In the genomic region with DNA sequence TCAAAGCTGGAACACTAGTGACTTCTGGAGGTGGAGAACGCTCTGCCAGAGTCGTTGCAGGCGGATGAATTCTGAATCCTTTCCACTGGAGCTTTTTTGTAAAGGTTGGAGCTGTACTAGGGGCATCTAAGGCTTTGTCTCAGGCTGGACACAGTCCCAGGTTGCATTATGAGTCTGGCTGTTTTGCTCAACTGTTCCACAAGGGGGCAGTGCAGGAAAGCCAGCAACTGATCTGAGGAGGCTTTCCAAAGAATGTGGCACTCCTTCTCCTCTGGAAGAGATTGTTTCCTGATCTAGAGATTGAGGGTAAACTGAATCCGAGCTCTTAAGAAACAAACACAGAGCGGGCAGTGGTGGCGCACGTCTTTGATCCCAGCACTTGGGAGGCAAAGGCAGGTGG, we compare ENCODE assay signal across 8 mouse cellular contexts.
DNase-seq lines count a peak whose midpoint lies in the region; ATAC-seq lines count a peak whose summit lies in the region.

No protein-coding gene starts in this region.

- DNase-seq in heart, adult 18-20 months: peak; percentile 63 to 86
- DNase-seq in heart, postnatal 25 days (ENCODE audit: low spot score): no peak
- peak; percentile 76 for DNase-seq in gastrocnemius, postnatal 10 days
- peak; percentile 49 for DNase-seq in kidney, adult 11 months
- DNase-seq in left cerebral cortex, postnatal 36 days (ENCODE audit: low spot score in 2 of 2): peak; percentile 77 to 82
- DNase-seq in midbrain, embryonic 14.5 days: peak; percentile 91

- no peak overlapping the region for H3K4me2 ChIP-seq in midbrain, embryonic 14.5 days (ENCODE audit: low read length)
- no peak overlapping the region for H3K4me2 ChIP-seq in stomach, embryonic 14.5 days (replicated peaks; ENCODE audit: low read depth, low read length)

- intact Hi-C loops in heart, postnatal 25 days (cut with DNase I): loop anchor here (1.0 to 5.0 kb wide), 3 partner anchors 131 to 300 kb away; no protein-coding TSS in a partner anchor
- intact Hi-C loops in left cerebral cortex, postnatal 36 days (cut with DNase I): loop anchor here (2.0 to 5.0 kb wide), 4 partner anchors 45 to 300 kb away; no protein-coding TSS in a partner anchor

- WGBS in midbrain, embryonic 14.5 days: 9% methylated on average over 7 of the region's 7 CpGs
- 5% methylated on average over 7 of the region's 7 CpGs for WGBS in stomach, embryonic 14.5 days

- no peak overlapping the region for H3K9ac ChIP-seq in midbrain, embryonic 14.5 days (replicated peaks; ENCODE audit: low read length)
- no peak overlapping the region for H3K9ac ChIP-seq in stomach, embryonic 14.5 days (replicated peaks; ENCODE audit: low read depth, low read length)

- H3K4me3 ChIP-seq in midbrain, embryonic 14.5 days (replicated peaks; ENCODE audit: low read depth, low read length): no peak overlapping the region
- no peak overlapping the region for H3K4me3 ChIP-seq in stomach, embryonic 14.5 days (ENCODE audit: low read depth, low read length)

- H3K9me3 ChIP-seq in midbrain, embryonic 14.5 days (ENCODE audit: control insufficient read depth, low read length): no peaks in the 10 kb centered on the region
- no peaks in the 10 kb centered on the region for H3K9me3 ChIP-seq in stomach, embryonic 14.5 days (ENCODE audit: control insufficient read depth, low read depth, low read length)

- ATAC-seq in common myeloid progenitor, adult 5-6 weeks (replicated peaks; ENCODE audit: low read depth, poor library complexity, severe bottlenecking): peak; percentile 87
- peak; percentile 46; the same call in 1 of the 2 replicates for ATAC-seq in midbrain, embryonic 14.5 days (ENCODE audit: low FRiP score, low TSS enrichment)
- peak; percentile 42; the same call in 1 of the 2 replicates for ATAC-seq in stomach, embryonic 14.5 days (ENCODE audit: insufficient number of reproducible peaks, insufficient read depth, low FRiP score, low read depth)

- 0 out of 2 replicates have a peak, but pooled peaks cover 4% of the 10 kb centered on the region for H3K4me1 ChIP-seq in midbrain, embryonic 14.5 days (ENCODE audit: control insufficient read depth, insufficient read depth, low read length)
- no peaks in the 10 kb centered on the region for H3K4me1 ChIP-seq in stomach, embryonic 14.5 days (ENCODE audit: control insufficient read depth, insufficient read depth, low read length)

- no peaks in the 10 kb centered on the region for H3K36me3 ChIP-seq in midbrain, embryonic 14.5 days (ENCODE audit: control insufficient read depth, insufficient read depth, low read length)
- no peaks in the 10 kb centered on the region for H3K36me3 ChIP-seq in stomach, embryonic 14.5 days (ENCODE audit: control insufficient read depth, insufficient read depth, low read length)

- no peak overlapping the region; the same call in 1 of the 2 replicates for H3K27ac ChIP-seq in midbrain, embryonic 14.5 days (replicated peaks; ENCODE audit: low read depth, low read length)
- H3K27ac ChIP-seq in stomach, embryonic 14.5 days (ENCODE audit: low read length): no peak overlapping the region

- H3K27me3 ChIP-seq in midbrain, embryonic 14.5 days (ENCODE audit: control insufficient read depth, insufficient read depth, low read length): no peaks in the 10 kb centered on the region
- H3K27me3 ChIP-seq in stomach, embryonic 14.5 days (ENCODE audit: control insufficient read depth, insufficient read depth, low read length): no peaks in the 10 kb centered on the region
